Comparison of ENCODE assay signal across 8 mouse cellular contexts in the genomic region with DNA sequence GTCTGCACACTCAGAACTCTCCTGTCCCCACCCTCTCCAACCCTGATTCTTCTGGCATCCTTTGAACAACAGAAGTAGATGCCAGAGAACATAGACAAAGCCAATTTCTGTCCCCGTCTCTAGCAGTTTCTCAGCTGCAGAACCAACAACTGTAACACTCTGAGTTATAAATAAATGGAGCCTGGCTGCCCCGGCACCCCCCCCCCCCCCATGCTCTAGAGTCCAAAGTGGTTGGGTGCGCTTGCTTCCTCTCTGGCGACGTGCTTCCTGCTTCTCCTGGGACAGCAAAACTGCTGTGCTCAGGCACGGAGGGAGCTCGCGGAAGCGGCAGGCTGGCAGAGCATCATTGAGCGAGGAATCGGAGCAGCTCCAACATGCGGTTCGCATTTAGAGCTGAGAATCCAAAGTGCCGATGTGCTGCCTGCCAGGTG. TPM values are rescaled to one million over a fixed set of nuclear protein-coding genes. Genes with fewer than 3 reads are reported as not detected.
DNase-seq lines count a peak whose midpoint lies in the region; ATAC-seq and TF ChIP-seq lines count a peak whose summit lies in the region.

No protein-coding gene starts in this region.

- H3K36me3 ChIP-seq in hindbrain, embryonic 12.5 days: no peaks in the 10 kb centered on the region
- H3K36me3 ChIP-seq in hindbrain, embryonic 10.5 days: no peaks in the 10 kb centered on the region
- no peaks in the 10 kb centered on the region for H3K36me3 ChIP-seq in hindbrain, postnatal 0 days (ENCODE audit: insufficient read depth, low read length)
- no peaks in the 10 kb centered on the region for H3K36me3 ChIP-seq in liver, embryonic 15.5 days (replicated peaks)

- peaks cover 47% of the 10 kb centered on the region for H3K27me3 ChIP-seq in hindbrain, embryonic 12.5 days
- peaks cover 67% of the 10 kb centered on the region for H3K27me3 ChIP-seq in hindbrain, embryonic 10.5 days (ENCODE audit: insufficient read depth, poor library complexity, severe bottlenecking)
- peaks cover 3% of the 10 kb centered on the region; the same call in 1 of the 2 replicates for H3K27me3 ChIP-seq in hindbrain, postnatal 0 days (ENCODE audit: insufficient read depth, low read length)
- H3K27me3 ChIP-seq in liver, embryonic 15.5 days: peaks cover 64% of the 10 kb centered on the region

- 58% methylated on average over 14 of the region's 14 CpGs for WGBS in hindbrain, embryonic 12.5 days
- 57% methylated on average over 14 of the region's 14 CpGs for WGBS in hindbrain, embryonic 10.5 days
- WGBS in hindbrain, postnatal 0 days: 26% methylated on average over 14 of the region's 14 CpGs
- WGBS in liver, embryonic 15.5 days (ENCODE audit: insufficient replicate concordance): 30% methylated on average over 14 of the region's 14 CpGs

- H3K9me3 ChIP-seq in hindbrain, embryonic 12.5 days (replicated peaks): no peaks in the 10 kb centered on the region
- H3K9me3 ChIP-seq in hindbrain, embryonic 10.5 days: no peaks in the 10 kb centered on the region
- H3K9me3 ChIP-seq in hindbrain, postnatal 0 days (ENCODE audit: low read length): no peaks in the 10 kb centered on the region
- H3K9me3 ChIP-seq in liver, embryonic 15.5 days (replicated peaks): no peaks in the 10 kb centered on the region

- no peak for ATAC-seq in hindbrain, embryonic 12.5 days (ENCODE audit: low FRiP score)
- no peak for ATAC-seq in hindbrain, postnatal 0 days
- ATAC-seq in liver, embryonic 15.5 days (ENCODE audit: insufficient read depth): no peak

- H3K4me3 ChIP-seq in hindbrain, embryonic 12.5 days: no peak overlapping the region
- no peak overlapping the region for H3K4me3 ChIP-seq in hindbrain, embryonic 10.5 days
- H3K4me3 ChIP-seq in gastrocnemius, adult 2 months: peak overlapping the region; percentile 67
- no peak overlapping the region for H3K4me3 ChIP-seq in hindbrain, postnatal 0 days (ENCODE audit: low read length)
- no peak overlapping the region for H3K4me3 ChIP-seq in liver, embryonic 15.5 days (replicated peaks)

- DNase-seq in hindbrain, embryonic 10.5 days (ENCODE audit: low spot score): no peak
- DNase-seq in gastrocnemius, adult 2 months: peak; percentile 79
- DNase-seq in hindbrain, postnatal 0 days (ENCODE audit: low spot score): peak; percentile 56
- peak; percentile 37 to 63 for DNase-seq in right cerebral cortex, adult 2 months (ENCODE audit: low spot score in 2 of 2)
- DNase-seq in cerebellum, postnatal 14 days: no peak
- DNase-seq in ovary, postnatal 36 days (ENCODE audit: low spot score): no peak

- no peak for TF ChIP-seq CTCF in gastrocnemius, adult 2 months (IDR thresholded peaks at IDR 0.05)
- TF ChIP-seq CTCF in hindbrain, postnatal 0 days (IDR thresholded peaks at IDR 0.05; ENCODE audit: low read depth): no peak

- no peak overlapping the region for H3K9ac ChIP-seq in hindbrain, embryonic 12.5 days
- H3K9ac ChIP-seq in hindbrain, postnatal 0 days (replicated peaks; ENCODE audit: low read length): no peak overlapping the region
- no peak overlapping the region for H3K9ac ChIP-seq in liver, embryonic 15.5 days

- intact Hi-C loops in gastrocnemius, adult 2 months (cut with DNase I): loop anchor here (5.0 kb wide), 1 partner anchor 81 kb away; no protein-coding TSS in a partner anchor

- H3K27ac ChIP-seq in hindbrain, embryonic 12.5 days: no peak overlapping the region
- no peak overlapping the region for H3K27ac ChIP-seq in hindbrain, embryonic 10.5 days
- H3K27ac ChIP-seq in gastrocnemius, adult 2 months: peak overlapping the region; percentile 85
- 0 out of 2 replicates have a peak overlapping the region, but pooled peaks have one; percentile 1 for H3K27ac ChIP-seq in hindbrain, postnatal 0 days
- no peak overlapping the region for H3K27ac ChIP-seq in liver, embryonic 15.5 days (replicated peaks)

- H3K4me1 ChIP-seq in hindbrain, embryonic 12.5 days: peaks cover 22% of the 10 kb centered on the region
- peaks cover 51% of the 10 kb centered on the region for H3K4me1 ChIP-seq in hindbrain, embryonic 10.5 days (replicated peaks)
- H3K4me1 ChIP-seq in hindbrain, postnatal 0 days (ENCODE audit: insufficient read depth, low read length): 0 out of 2 replicates have a peak, but pooled peaks cover 5% of the 10 kb centered on the region
- 0 out of 2 replicates have a peak, but pooled peaks cover 3% of the 10 kb centered on the region for H3K4me1 ChIP-seq in liver, embryonic 15.5 days (replicated peaks)

- H3K4me2 ChIP-seq in hindbrain, embryonic 12.5 days (replicated peaks): 0 out of 2 replicates have a peak overlapping the region, but pooled peaks have one; percentile 3
- H3K4me2 ChIP-seq in hindbrain, postnatal 0 days (ENCODE audit: low read depth, low read length): peak overlapping the region; percentile 39
- H3K4me2 ChIP-seq in liver, embryonic 15.5 days: peak overlapping the region; percentile 13

RNA-seq across cellular contexts. Expression of a gene that starts 4.6 kb away (rescaled TPM):
- 12.4 and 12.7 TPM in 2 replicates for polyA plus RNA-seq in hindbrain, embryonic 12.5 days (2016; fragmentation: Nextera tagmentation; extraction: Ambion mirVana)
- polyA plus RNA-seq in hindbrain, embryonic 10.5 days (2016; fragmentation: Nextera tagmentation; extraction: Ambion mirVana): 6.0 and 6.9 TPM in 2 replicates
- 1 to 10 TPM; 3.0 to 5.7 TPM for total RNA-seq in gastrocnemius, adult 2 months (2021)
- 4.4 and 6.0 TPM in 2 replicates for total RNA-seq in hindbrain, postnatal 0 days (2014; rRNA removed)
- 1.5 and 1.7 TPM in 2 replicates for polyA plus RNA-seq in hindbrain, postnatal 0 days (2015; fragmentation: Nextera tagmentation; extraction: Ambion mirVana)
- 3.4 and 5.0 TPM in 2 replicates for polyA plus RNA-seq in liver, embryonic 15.5 days (2015; fragmentation: Nextera tagmentation; extraction: Ambion mirVana)

Comparison
In these comparisons a context has a peak if more than half of its experiments do, and no peak if none do; other contexts are left out.
1. H3K27ac ChIP-seq: peak in gastrocnemius, adult 2 months (single experiment) and hindbrain, postnatal 0 days (single experiment); none in hindbrain, embryonic 12.5 days (single experiment), hindbrain, embryonic 10.5 days (single experiment) and liver, embryonic 15.5 days (single experiment).
2. DNase-seq: peak in gastrocnemius, adult 2 months (single experiment), hindbrain, postnatal 0 days (single experiment) and right cerebral cortex, adult 2 months (2 of 2); none in hindbrain, embryonic 10.5 days (single experiment), cerebellum, postnatal 14 days (0 of 2) and ovary, postnatal 36 days (single experiment).
3. Peak in every context shown above with its lines, with median percentiles within 50 percentile points of each other: H3K4me2 ChIP-seq.